Mouse (Mus musculus) midbrain, embryonic 15.5 days (tissue): ENCODE data around the gene Zfp451. TPM values are rescaled to one million over a fixed set of nuclear protein-coding genes. Genes with fewer than 3 reads are reported as not detected.

Experiments
- ATAC-seq: fragments of 200-750 bp; cut with Nextera tagmentation; replicated peaks from 2 replicates; pipeline ENCODE4 v1.8.0; 2017; ENCODE audit warnings: moderate TSS enrichment
- H3K27ac ChIP-seq: fragments of 300-500 bp; sonication (generic); 2 replicates; pipeline ENCODE4 v1.5.1; 2015; ENCODE audit warnings: mild to moderate bottlenecking, inconsistent platforms
- H3K27me3 ChIP-seq: fragments of 300-500 bp; sonication (generic); replicated peaks from 2 replicates; pipeline ENCODE4 v1.6.1; 2015; ENCODE audit warnings: inconsistent platforms
- H3K36me3 ChIP-seq: fragments of 300-500 bp; sonication (generic); replicated peaks from 2 replicates; pipeline ENCODE4 v1.6.1; 2015; ENCODE audit warnings: inconsistent platforms
- H3K4me1 ChIP-seq: fragments of 300-500 bp; sonication (generic); 2 replicates; pipeline ENCODE4 v1.6.1; 2015; ENCODE audit warnings: inconsistent platforms
- H3K4me2 ChIP-seq: fragments of 300-500 bp; sonication (generic); 2 replicates; pipeline ENCODE4 v1.6.1; 2015; ENCODE audit warnings: inconsistent platforms, mild to moderate bottlenecking, moderate library complexity
- H3K4me3 ChIP-seq: fragments of 300-500 bp; sonication (generic); 2 replicates; pipeline ENCODE4 v1.5.1; 2015; ENCODE audit warnings: mild to moderate bottlenecking, inconsistent platforms
- H3K9ac ChIP-seq: fragments of 300-500 bp; sonication (generic); 2 replicates; pipeline ENCODE4 v1.6.1; 2015; ENCODE audit warnings: mild to moderate bottlenecking, inconsistent platforms
- H3K9me3 ChIP-seq: fragments of 300-500 bp; sonication (generic); 2 replicates; pipeline ENCODE4 v1.6.1; 2016; ENCODE audit warnings: inconsistent platforms
- WGBS: fragments of 180-500 bp; shearing (Covaris S2); methylation state at CpG from one replicate; pipeline ENCODE4 v1.1.7; 2015; ENCODE audit warnings: mixed read lengths; 5-methylcytosine and 5-hydroxymethylcytosine counted together
- polyA plus RNA-seq: library from polyadenylated mRNA; unstranded; fragments of >200 nt; fragmentation: Nextera tagmentation; extraction: Ambion mirVana; gene quantifications from 2 replicates; pipeline ENCODE4 v1.2.1, GENCODE M21; 2015

The Zfp451 gene
- polyA plus RNA-seq, 1 experiment from 2014 or later, result 48.8 TPM

DNA sequence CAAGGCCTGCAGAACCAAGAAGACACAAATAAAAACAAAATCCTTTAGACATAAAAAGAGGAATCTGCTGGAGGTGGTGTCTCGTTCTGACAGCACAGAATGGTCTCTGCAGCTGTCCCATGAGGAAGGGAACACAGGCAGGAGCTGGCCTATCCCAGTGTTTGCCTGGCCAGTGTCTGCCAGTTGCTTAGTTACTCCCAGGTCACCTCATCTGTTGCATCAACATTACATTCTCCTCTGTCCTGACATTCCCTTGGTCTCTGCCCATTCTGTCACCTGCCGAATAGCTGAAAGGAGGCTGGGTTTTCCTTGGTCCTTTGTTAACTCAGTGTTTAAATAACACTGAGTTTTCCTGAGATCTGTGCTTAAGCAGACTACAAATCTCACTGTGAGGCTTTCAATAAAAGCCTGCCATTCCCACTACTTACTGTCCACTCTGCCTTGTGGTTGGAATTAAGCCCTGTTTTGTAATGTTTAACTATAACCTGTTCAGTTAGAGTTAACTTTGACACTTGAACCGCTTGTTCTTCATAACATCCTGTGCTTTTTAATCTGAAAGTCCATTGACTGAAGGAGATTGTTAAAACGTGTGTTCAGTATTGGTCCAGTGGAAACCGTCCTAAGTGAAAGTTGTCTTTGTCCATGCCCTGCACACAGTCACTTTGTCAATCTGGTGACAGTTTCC lies 80.3 kb downstream of the Zfp451 start:
- no peaks in the 10 kb centered on the region for H3K4me1 ChIP-seq
- H3K36me3 ChIP-seq, result peaks cover 30% of the 10 kb centered on the region; the same call in 1 of the 2 replicates
- H3K27me3 ChIP-seq, result no peaks in the 10 kb centered on the region
- H3K4me3 ChIP-seq, result no peak overlapping the region
- ATAC-seq, result no peak
- H3K9me3 ChIP-seq, result no peaks in the 10 kb centered on the region
- no peak overlapping the region for H3K9ac ChIP-seq
- no peak overlapping the region for H3K27ac ChIP-seq
- H3K4me2 ChIP-seq, result no peak overlapping the region
- 80% methylated on average over 5 of the region's 5 CpGs for WGBS

GRCm38 (mm10) chr1:33733044-33733443 lies 81.4 kb downstream of the Zfp451 start:
- H3K4me3 ChIP-seq, result no peak overlapping the region
- 0 out of 2 replicates have a peak, but pooled peaks have one; percentile 39 for ATAC-seq
- H3K27ac ChIP-seq, result no peak overlapping the region
- H3K27me3 ChIP-seq, result no peaks in the 10 kb centered on the region
- WGBS, result 95% methylated on average over 9 of the region's 9 CpGs
- H3K9ac ChIP-seq, result no peak overlapping the region
- H3K36me3 ChIP-seq, result peaks cover 33% of the 10 kb centered on the region; the same call in 1 of the 2 replicates
- no peak overlapping the region for H3K4me2 ChIP-seq
- no peaks in the 10 kb centered on the region for H3K4me1 ChIP-seq
- no peaks in the 10 kb centered on the region for H3K9me3 ChIP-seq

- H3K9me3 ChIP-seq, result no peaks in the 10 kb centered on the region
- ATAC-seq, result no peak
- no peak overlapping the region for H3K4me3 ChIP-seq
- no peak overlapping the region for H3K4me2 ChIP-seq
- H3K27ac ChIP-seq, result no peak overlapping the region
- H3K9ac ChIP-seq, result no peak overlapping the region
- H3K27me3 ChIP-seq, result no peaks in the 10 kb centered on the region
- 96% methylated on average over 5 of the region's 5 CpGs for WGBS
- H3K36me3 ChIP-seq, result peaks cover 30% of the 10 kb centered on the region; the same call in 1 of the 2 replicates
- peaks cover 15% of the 10 kb centered on the region for H3K4me1 ChIP-seq
Measured at GRCm38 (mm10) chr1:33725086-33725485, 89.3 kb downstream of the Zfp451 start.

DNA sequence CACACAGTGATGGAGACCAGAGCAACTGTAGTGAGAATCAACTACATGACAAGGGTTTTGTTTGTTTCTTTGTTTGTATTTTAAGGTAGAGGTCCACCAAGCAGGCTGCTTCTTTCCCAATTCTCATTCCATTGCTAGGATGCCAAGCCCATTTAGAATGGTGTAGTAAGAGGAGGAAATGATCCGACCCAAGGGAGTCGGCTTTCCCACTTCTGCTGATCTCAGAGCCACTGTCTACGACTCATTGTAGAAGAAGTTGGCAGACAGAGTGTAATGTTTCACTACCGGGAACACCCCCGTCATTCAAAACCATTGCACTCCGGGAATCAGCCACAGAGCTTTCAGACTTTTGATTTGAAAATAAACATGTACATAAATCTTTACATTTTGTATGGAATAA lies 89.9 kb downstream of the Zfp451 start:
- Histone ChIP-seq H3K27me3 (no peaks in the 10 kb centered on the region), H3K9ac (no peak overlapping the region), H3K9me3 (no peaks in the 10 kb centered on the region), H3K4me1 (peaks cover 16% of the 10 kb centered on the region), H3K36me3 (peaks cover 30% of the 10 kb centered on the region; the same call in 1 of the 2 replicates), H3K4me3 (no peak overlapping the region), H3K4me2 (no peak overlapping the region), H3K27ac (no peak overlapping the region)
- no peak for ATAC-seq
- 92% methylated on average over 6 of the region's 6 CpGs for WGBS

DNA sequence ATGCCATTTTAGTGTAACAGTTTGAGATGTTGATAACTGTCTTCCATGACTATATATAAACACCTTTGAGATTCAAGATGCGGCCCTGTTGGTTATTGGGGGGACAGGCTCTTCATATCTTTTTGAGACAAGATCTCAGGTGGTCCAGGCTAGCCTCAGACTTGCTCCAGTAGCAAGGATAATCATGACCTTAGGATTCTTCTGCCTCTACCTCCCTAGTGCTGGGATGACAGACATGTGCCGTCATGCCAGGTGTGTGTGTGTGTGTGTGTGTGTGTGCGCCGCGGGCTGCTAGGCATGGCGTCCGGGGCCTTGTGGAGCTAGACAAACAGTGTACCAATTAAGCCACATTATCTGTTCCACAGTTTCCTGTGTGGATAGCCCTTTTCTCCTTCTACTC lies 93.4 kb downstream of the Zfp451 start:
- Histone ChIP-seq H3K9me3 (no peaks in the 10 kb centered on the region), H3K4me1 (peaks cover 20% of the 10 kb centered on the region), H3K4me3 (peak overlapping the region; percentile 73), H3K27me3 (no peaks in the 10 kb centered on the region), H3K36me3 (peaks cover 13% of the 10 kb centered on the region; the same call in 1 of the 2 replicates), H3K4me2 (peak overlapping the region; percentile 55), H3K9ac (no peak overlapping the region; the same call in 1 of the 2 replicates), H3K27ac (no peak overlapping the region)
- WGBS, result 84% methylated on average over 7 of the region's 7 CpGs
- no peak for ATAC-seq

GRCm38 (mm10) chr1:33720231-33720630 lies 94.2 kb downstream of the Zfp451 start:
- under 1% methylated on average over 37 of the region's 41 CpGs for WGBS
- Histone ChIP-seq H3K9me3 (no peaks in the 10 kb centered on the region), H3K9ac (peak overlapping the region; percentile 82), H3K27me3 (no peaks in the 10 kb centered on the region), H3K4me2 (peak overlapping the region; percentile 55), H3K27ac (peak overlapping the region; percentile 92), H3K36me3 (peaks cover 7% of the 10 kb centered on the region; the same call in 1 of the 2 replicates), H3K4me3 (peak overlapping the region; percentile 73), H3K4me1 (peaks cover 20% of the 10 kb centered on the region)
- ATAC-seq, result peak; percentile 81

DNA sequence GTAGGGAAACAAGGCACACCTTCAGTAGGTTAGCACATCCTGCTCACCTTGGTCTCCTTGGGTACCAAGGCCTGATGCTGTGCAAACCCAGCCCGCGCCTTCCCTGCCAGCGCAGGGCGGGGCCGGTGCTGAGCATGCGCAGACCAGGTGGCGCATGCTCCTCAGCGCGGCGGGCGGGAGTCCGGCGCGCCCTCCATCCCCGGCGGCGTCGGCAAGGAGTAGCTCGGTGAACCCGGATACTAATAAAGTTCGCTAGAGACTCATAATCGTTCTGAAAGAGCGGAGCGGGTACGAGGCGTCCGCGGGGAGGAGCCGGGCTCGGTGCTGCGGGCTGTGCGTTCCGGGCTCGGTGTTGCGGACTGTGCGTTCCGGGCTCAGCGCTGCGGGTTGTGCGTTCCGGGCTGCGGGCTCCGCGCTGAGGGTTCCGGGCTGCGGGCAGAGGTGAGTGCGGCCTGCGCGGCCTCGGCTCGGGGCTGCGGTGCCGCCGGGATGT lies 94.6 kb downstream of the Zfp451 start, which contains the start of gene Rab23:
TSS of gene Rab23 (plus strand) at position 155 of the 493 bp plus-strand sequence.
- Histone ChIP-seq H3K4me3 (peak within 1 kb of the TSS; percentile 73), H3K4me1 (peaks cover 20% of the 10 kb centered on the region), H3K9me3 (no peaks in the 10 kb centered on the region), H3K36me3 (peaks cover 7% of the 10 kb centered on the region; the same call in 1 of the 2 replicates), H3K27ac (peak within 1 kb of the TSS; percentile 92), H3K4me2 (peak within 1 kb of the TSS; percentile 55), H3K9ac (peak within 1 kb of the TSS; percentile 82), H3K27me3 (no peaks in the 10 kb centered on the region)
- WGBS, result under 1% methylated on average over 54 of the region's 54 CpGs
- peak; percentile 98 for ATAC-seq

DNA sequence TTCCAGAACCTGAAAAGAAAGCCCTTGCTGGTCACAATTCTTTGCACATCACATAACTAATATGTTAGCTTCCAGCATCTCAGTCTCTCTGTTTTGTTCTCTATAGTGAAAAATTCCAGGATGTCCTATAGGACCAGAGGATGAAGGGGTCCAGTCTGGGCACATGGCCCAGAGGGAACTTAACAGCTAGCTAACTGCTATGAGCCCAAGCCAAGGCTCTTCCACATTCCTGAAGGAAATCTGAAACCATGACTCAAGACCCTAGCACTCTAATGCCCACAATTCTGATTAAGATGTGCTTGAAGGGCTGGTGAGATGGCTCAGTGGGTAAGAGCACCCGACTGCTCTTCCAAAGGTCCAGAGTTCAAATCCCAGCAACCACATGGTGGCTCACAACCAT lies 96.8 kb downstream of the Zfp451 start:
- Histone ChIP-seq H3K4me2 (no peak overlapping the region), H3K36me3 (no peaks in the 10 kb centered on the region), H3K27ac (no peak overlapping the region), H3K9ac (no peak overlapping the region), H3K27me3 (no peaks in the 10 kb centered on the region), H3K4me1 (peaks cover 20% of the 10 kb centered on the region), H3K4me3 (no peak overlapping the region), H3K9me3 (no peaks in the 10 kb centered on the region)
- ATAC-seq, result no peak
- 88% methylated on average over 1 of the region's 1 CpGs for WGBS

- H3K4me2 ChIP-seq, result peak overlapping the region; percentile 25; the same call in 1 of the 2 replicates
- ATAC-seq, result no peak
Measured at GRCm38 (mm10) chr1:33714796-33715195, 99.6 kb downstream of the Zfp451 start.

GRCm38 (mm10) chr1:33712026-33712425 lies 102.4 kb downstream of the Zfp451 start:
- H3K27ac ChIP-seq, result no peak overlapping the region
- no peaks in the 10 kb centered on the region for H3K36me3 ChIP-seq
- no peak overlapping the region for H3K4me3 ChIP-seq
- no peak overlapping the region for H3K4me2 ChIP-seq
- 88% methylated on average over 5 of the region's 5 CpGs for WGBS
- no peaks in the 10 kb centered on the region for H3K9me3 ChIP-seq
- no peaks in the 10 kb centered on the region for H3K27me3 ChIP-seq
- no peak overlapping the region for H3K9ac ChIP-seq
- no peaks in the 10 kb centered on the region; the same call in 1 of the 2 replicates for H3K4me1 ChIP-seq
- no peak for ATAC-seq

More at GRCm38 (mm10) chr1:33714796-33715195, 99.6 kb downstream of the Zfp451 start:
- no peaks in the 10 kb centered on the region for H3K27me3 ChIP-seq
- H3K9me3 ChIP-seq, result no peaks in the 10 kb centered on the region
- H3K27ac ChIP-seq, result no peak overlapping the region
- no peaks in the 10 kb centered on the region for H3K36me3 ChIP-seq
- no peak overlapping the region for H3K4me3 ChIP-seq
- peaks cover 5% of the 10 kb centered on the region; the same call in 1 of the 2 replicates for H3K4me1 ChIP-seq
- 6% methylated on average over 10 of the region's 10 CpGs for WGBS
- H3K9ac ChIP-seq, result no peak overlapping the region
